Mouse (Mus musculus): Measurements from ENCODE around the gene Hfe2. TPM values are rescaled to one million over a fixed set of nuclear protein-coding genes. Genes with fewer than 3 reads are reported as not detected.

The Hfe2 gene
- polyA plus RNA-seq, 1 experiment from 2014 or later, result 0.35 TPM

DNA sequence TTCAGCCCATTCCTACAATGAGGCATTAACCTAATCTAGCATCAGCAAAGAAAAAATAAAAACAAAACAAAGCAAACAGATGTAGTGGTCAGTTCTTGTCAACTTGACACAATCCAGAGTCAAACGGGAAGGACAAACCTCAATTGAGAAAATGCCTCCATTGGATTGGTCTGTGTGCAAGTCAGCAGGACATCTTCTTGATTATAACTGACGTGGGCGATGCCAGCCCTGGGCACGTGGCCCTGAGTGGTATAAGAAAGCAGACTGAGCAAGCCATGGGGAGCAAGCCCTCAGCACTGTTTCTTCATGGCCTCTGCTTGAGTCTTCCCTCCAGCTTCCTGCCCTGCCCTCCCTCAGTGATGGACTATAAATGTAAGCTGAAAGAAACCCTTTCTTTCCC is 21.9 kb downstream of the Hfe2 start:
- WGBS, result 34% methylated on average over 4 of the region's 4 CpGs
- ATAC-seq (no peak), DNase-seq (ENCODE audit: low spot score) (no peak)
- Histone ChIP-seq H3K9me3 (ENCODE audit: low read length) (no peaks in the 10 kb centered on the region), H3K36me3 (ENCODE audit: insufficient read depth, low read length) (no peaks in the 10 kb centered on the region), H3K9ac (replicated peaks; ENCODE audit: low read depth) (no peak overlapping the region), H3K27me3 (replicated peaks; ENCODE audit: insufficient read depth, low read length) (no peaks in the 10 kb centered on the region), H3K27ac (ENCODE audit: low read length) (no peak overlapping the region), H3K4me3 (ENCODE audit: low read depth, low read length) (no peak overlapping the region), H3K4me2 (replicated peaks; ENCODE audit: low read depth, low read length) (no peak overlapping the region), H3K4me1 (ENCODE audit: insufficient read depth, low read depth, low read length) (peaks cover 9% of the 10 kb centered on the region; the same call in 1 of the 2 replicates)
- TF ChIP-seq CTCF (IDR thresholded peaks at IDR 0.05) (no peak), EP300 (IDR thresholded peaks at IDR 0.05) (no peak)

DNA sequence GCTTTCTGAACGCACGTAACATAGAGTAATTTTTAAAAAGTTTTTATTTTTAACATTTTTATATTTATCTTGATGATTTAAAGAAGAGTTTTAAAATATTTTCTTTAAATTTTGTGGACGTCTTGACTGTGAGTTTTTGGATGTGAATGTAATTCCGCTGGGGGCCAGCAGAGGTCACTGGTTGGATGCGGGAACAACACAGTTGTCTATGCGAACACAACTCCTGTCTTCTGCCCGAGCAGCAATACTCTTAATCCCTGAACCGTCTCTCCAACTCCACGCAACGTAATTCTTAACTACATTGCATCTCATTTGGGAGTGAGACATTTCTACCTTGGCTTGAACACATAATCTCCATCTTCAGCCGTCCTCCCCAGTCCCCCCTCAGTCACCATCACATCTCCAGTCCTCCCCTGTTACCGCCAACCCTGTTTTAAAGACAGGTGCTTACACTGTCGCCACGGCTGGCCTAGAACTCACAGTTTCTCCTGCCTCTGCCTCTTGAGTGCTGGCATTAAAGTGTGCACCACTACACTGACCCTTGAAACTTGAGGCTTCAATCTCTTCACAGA is 22.5 kb downstream of the Hfe2 start:
- peak; percentile 87 for DNase-seq (ENCODE audit: low spot score)
- H3K9me3 ChIP-seq (ENCODE audit: low read length), result no peaks in the 10 kb centered on the region
- no peak for TF ChIP-seq EP300 (IDR thresholded peaks at IDR 0.05)
- peak; percentile 91 for TF ChIP-seq CTCF (IDR thresholded peaks at IDR 0.05)
- H3K4me1 ChIP-seq (ENCODE audit: insufficient read depth, low read depth, low read length), result peaks cover 11% of the 10 kb centered on the region; the same call in 1 of the 2 replicates
- no peaks in the 10 kb centered on the region for H3K36me3 ChIP-seq (ENCODE audit: insufficient read depth, low read length)
- no peak overlapping the region for H3K4me3 ChIP-seq (ENCODE audit: low read depth, low read length)
- no peak overlapping the region for H3K9ac ChIP-seq (replicated peaks; ENCODE audit: low read depth)
- H3K4me2 ChIP-seq (replicated peaks; ENCODE audit: low read depth, low read length), result no peak overlapping the region
- peak; percentile 18; the same call in 1 of the 2 replicates for ATAC-seq
- H3K27ac ChIP-seq (ENCODE audit: low read length), result no peak overlapping the region
- WGBS, result 10% methylated on average over 14 of the region's 14 CpGs
- no peaks in the 10 kb centered on the region for H3K27me3 ChIP-seq (replicated peaks; ENCODE audit: insufficient read depth, low read length)

DNA sequence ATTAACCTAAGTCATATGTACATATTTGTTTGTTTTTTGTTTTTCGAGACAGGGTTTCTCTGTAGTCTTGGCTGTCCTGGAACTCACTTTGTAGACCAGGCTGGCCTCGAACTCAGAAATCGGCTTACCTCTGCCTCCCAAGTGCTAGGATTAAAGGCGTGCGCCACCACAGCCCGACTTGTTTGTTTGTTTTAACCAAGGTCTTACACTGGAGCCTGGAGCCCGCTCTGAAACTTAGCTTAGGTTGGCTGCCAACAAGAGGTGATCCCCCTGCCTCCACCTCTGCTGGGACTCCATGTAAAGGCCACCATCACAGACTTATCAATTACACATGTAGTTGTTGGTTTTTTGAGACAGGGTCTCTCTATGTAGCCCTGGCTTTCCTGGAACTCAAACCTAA is 23.9 kb downstream of the Hfe2 start:
- Histone ChIP-seq H3K9me3 (ENCODE audit: low read length) (no peaks in the 10 kb centered on the region), H3K27ac (ENCODE audit: low read length) (no peak overlapping the region), H3K9ac (replicated peaks; ENCODE audit: low read depth) (no peak overlapping the region), H3K4me3 (ENCODE audit: low read depth, low read length) (no peak overlapping the region), H3K36me3 (ENCODE audit: insufficient read depth, low read length) (no peaks in the 10 kb centered on the region), H3K27me3 (replicated peaks; ENCODE audit: insufficient read depth, low read length) (no peaks in the 10 kb centered on the region), H3K4me2 (replicated peaks; ENCODE audit: low read depth, low read length) (no peak overlapping the region), H3K4me1 (ENCODE audit: insufficient read depth, low read depth, low read length) (peaks cover 15% of the 10 kb centered on the region; the same call in 1 of the 2 replicates)
- TF ChIP-seq EP300 (IDR thresholded peaks at IDR 0.05) (no peak), CTCF (IDR thresholded peaks at IDR 0.05) (no peak)
- 73% methylated on average over 7 of the region's 7 CpGs for WGBS
- ATAC-seq, result no peak
- DNase-seq (ENCODE audit: low spot score), result no peak

DNA sequence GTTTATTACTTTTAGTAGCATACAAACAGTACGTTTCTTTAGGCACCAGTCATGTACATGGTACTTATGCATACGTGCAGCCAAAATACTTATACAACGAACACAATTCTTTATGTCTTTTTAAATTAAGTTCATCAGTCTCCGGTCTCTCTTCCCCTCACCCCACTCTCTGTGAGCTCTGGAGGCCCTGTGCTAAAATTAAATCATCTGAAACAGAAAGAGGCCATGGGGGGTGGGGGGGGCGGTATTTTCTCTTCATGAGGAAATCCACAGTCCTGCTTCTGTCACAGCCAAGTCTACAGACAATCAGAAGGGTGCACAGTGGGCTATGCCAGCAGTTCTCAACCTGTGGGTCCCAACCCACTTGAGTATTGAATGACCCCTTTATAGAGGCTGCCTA is 24.4 kb downstream of the Hfe2 start:
- H3K4me3 ChIP-seq (ENCODE audit: low read depth, low read length), result no peak overlapping the region
- no peak overlapping the region for H3K27ac ChIP-seq (ENCODE audit: low read length)

DNA sequence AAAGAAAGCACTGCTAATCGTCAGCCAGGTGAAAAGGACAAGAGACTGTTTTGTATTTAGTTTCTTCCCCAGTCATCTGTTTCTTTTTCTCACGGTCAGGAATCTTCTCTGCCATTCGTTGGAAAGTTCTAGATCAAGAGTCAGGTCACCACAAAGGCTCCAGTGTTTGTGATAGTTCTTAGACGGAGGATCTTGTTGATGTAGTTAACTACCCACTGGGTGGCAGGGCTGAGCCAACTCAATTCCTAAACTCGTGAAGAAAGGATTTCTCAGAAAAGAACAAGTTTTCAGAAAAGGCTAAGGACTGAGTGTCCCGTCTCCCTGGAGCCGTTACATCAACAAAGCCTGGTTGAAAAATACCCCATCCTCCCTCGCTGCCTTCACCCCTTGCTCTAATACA is 26.2 kb downstream of the Hfe2 start:
- peak; percentile 45 for ATAC-seq
- H3K36me3 ChIP-seq (ENCODE audit: insufficient read depth, low read length), result no peaks in the 10 kb centered on the region
- no peaks in the 10 kb centered on the region for H3K9me3 ChIP-seq (ENCODE audit: low read length)
- no peaks in the 10 kb centered on the region for H3K27me3 ChIP-seq (replicated peaks; ENCODE audit: insufficient read depth, low read length)
- 4% methylated on average over 8 of the region's 8 CpGs for WGBS
- DNase-seq (ENCODE audit: low spot score), result peak; percentile 96
- TF ChIP-seq CTCF (IDR thresholded peaks at IDR 0.05) (peak; percentile 82), EP300 (IDR thresholded peaks at IDR 0.05) (peak; percentile 99)
- H3K27ac ChIP-seq (ENCODE audit: low read length), result peak overlapping the region; percentile 89
- H3K4me1 ChIP-seq (ENCODE audit: insufficient read depth, low read depth, low read length), result peaks cover 22% of the 10 kb centered on the region; the same call in 1 of the 2 replicates
- H3K9ac ChIP-seq (replicated peaks; ENCODE audit: low read depth), result peak overlapping the region; percentile 16; the same call in 1 of the 2 replicates
- peak overlapping the region; percentile 27; the same call in 1 of the 2 replicates for H3K4me2 ChIP-seq (replicated peaks; ENCODE audit: low read depth, low read length)
- no peak overlapping the region for H3K4me3 ChIP-seq (ENCODE audit: low read depth, low read length)

More for the DNA sequence above, 24.4 kb downstream of the Hfe2 start:
- no peak for DNase-seq (ENCODE audit: low spot score)
- peaks cover 15% of the 10 kb centered on the region; the same call in 1 of the 2 replicates for H3K4me1 ChIP-seq (ENCODE audit: insufficient read depth, low read depth, low read length)
- no peaks in the 10 kb centered on the region for H3K27me3 ChIP-seq (replicated peaks; ENCODE audit: insufficient read depth, low read length)
- H3K9ac ChIP-seq (replicated peaks; ENCODE audit: low read depth), result no peak overlapping the region
- no peaks in the 10 kb centered on the region for H3K36me3 ChIP-seq (ENCODE audit: insufficient read depth, low read length)
- 79% methylated on average over 5 of the region's 5 CpGs for WGBS
- TF ChIP-seq EP300 (IDR thresholded peaks at IDR 0.05) (no peak), CTCF (IDR thresholded peaks at IDR 0.05) (no peak)
- no peak overlapping the region for H3K4me2 ChIP-seq (replicated peaks; ENCODE audit: low read depth, low read length)
- ATAC-seq, result no peak
- H3K9me3 ChIP-seq (ENCODE audit: low read length), result no peaks in the 10 kb centered on the region

DNA sequence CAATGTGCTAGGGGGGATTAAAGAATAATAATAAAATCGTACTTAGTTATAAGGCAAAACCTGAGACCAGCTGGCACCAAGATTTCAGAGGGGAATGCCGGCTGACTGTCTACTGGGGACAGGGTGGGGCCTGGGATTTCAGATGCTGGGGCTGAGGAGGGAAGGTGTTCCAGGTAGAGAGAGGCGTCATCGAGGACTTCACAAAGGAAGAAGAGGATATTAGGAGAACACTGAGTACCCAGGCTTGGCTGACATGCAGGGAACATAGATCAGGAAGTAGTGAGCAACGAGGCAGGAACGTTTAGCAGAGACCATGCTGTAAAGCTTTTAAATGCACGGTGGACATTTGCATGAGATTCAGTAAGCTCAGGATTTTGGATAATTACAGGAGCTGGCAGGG is 26.9 kb downstream of the Hfe2 start:
- TF ChIP-seq CTCF (IDR thresholded peaks at IDR 0.05), result no peak
- TF ChIP-seq EP300 (IDR thresholded peaks at IDR 0.05), result peak; percentile 98
- peak; percentile 26; the same call in 1 of the 2 replicates for ATAC-seq
- Histone ChIP-seq H3K4me3 (ENCODE audit: low read depth, low read length) (no peak overlapping the region), H3K4me1 (ENCODE audit: insufficient read depth, low read depth, low read length) (peaks cover 24% of the 10 kb centered on the region; the same call in 1 of the 2 replicates), H3K4me2 (replicated peaks; ENCODE audit: low read depth, low read length) (peak overlapping the region; percentile 27; the same call in 1 of the 2 replicates), H3K9ac (replicated peaks; ENCODE audit: low read depth) (peak overlapping the region; percentile 16; the same call in 1 of the 2 replicates), H3K27ac (ENCODE audit: low read length) (peak overlapping the region; percentile 89), H3K27me3 (replicated peaks; ENCODE audit: insufficient read depth, low read length) (no peaks in the 10 kb centered on the region), H3K9me3 (ENCODE audit: low read length) (no peaks in the 10 kb centered on the region), H3K36me3 (ENCODE audit: insufficient read depth, low read length) (no peaks in the 10 kb centered on the region)
- peak; percentile 63 for DNase-seq (ENCODE audit: low spot score)
- WGBS, result 33% methylated on average over 7 of the region's 7 CpGs

Data from lung, postnatal 0 days (tissue).